Mouse (Mus musculus) adipocyte (in vitro differentiated cells): ENCODE data around the gene Cdk4.
"Not testable (repeated sequence)": the region's sequence is repeated elsewhere in the genome, so short reads cannot be mapped to it uniquely, and the experiment has no call there.

Experiments
- DNase-seq: peaks from one replicate; pipeline ENCODE4 v3.0.0-alpha.2; 2016; ENCODE audit warnings: low spot score

Cdk4 gene

GRCm38 (mm10) chr10:127058161-127058560 is 5.2 kb upstream of the Cdk4 start:
- DNase-seq, result no peak

- DNase-seq, result no peak
These were observed 4.6 kb upstream of the Cdk4 start for GRCm38 (mm10) chr10:127058708-127059107.

DNA sequence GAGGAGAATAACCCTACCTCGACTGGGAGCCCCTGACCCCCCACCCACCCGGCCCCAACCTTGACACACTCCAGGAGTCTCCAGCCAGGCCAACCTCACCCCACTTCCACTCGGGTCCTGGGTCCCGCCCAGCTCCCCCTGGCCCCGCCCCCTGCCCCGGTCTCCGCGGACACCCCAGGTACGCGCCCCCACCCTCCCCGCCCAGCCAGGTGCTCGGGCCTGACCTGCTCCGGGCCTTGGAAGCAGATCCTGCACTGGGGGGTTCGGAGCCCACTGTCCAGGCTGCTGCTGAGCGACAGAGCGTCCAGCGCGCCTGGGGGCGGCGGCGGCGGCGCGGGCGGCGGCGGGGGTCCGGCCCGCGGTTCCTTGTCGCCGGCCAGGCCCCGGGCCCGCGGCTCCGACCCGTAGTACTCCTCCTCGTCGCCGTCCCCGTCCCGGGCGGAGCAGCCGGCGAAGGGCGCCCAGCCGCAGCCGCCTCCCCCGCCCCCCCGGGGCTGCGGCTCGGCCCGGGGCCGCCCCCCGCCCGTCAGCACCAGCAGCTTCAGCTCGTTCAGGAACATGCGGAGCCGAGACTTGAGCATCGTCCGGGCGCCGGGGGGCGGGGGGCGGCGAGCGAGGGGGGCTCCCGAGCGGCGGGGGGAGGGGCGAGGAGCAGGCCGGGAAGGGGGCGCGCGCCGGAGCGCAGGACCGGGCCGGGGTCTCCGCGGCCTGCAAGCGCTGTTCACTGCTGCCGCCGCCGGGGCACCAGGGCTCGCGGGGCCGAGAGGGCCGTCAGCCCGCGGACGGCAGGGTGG is 4.0 kb upstream of the Cdk4 start:
- DNase-seq, result no peak

- DNase-seq, result no peak
These were observed 3.1 kb upstream of the Cdk4 start, which contains the start of gene March9 for GRCm38 (mm10) chr10:127059968-127060916. March9 (minus strand) TSS chr10:127060184.

GRCm38 (mm10) chr10:127061085-127061484 is 2.2 kb upstream of the Cdk4 start:
- DNase-seq, result no peak

DNA sequence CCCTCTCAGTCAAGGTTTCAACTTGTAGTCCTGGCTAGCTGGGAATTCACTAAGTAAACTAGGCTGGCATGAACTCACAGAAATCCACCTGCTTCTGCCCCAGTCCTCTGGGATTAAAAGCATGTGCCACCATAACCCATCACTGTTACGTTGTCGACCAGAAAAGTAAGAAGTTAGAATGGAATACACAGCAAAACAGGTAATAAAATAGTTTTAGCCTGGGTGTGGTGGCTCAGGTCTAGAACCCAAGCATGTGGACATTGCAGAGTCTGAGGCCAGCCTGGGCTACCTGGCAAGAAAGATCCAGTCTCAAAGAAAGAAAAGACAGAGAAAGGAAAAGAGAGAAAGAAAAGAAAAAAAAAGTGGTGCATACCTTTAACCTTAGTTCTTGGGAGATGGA is 1.8 kb upstream of the Cdk4 start:
- DNase-seq, result no peak

- DNase-seq, result not testable (repeated sequence)
These were observed 1.2 kb upstream of the Cdk4 start for GRCm38 (mm10) chr10:127062101-127062500.

GRCm38 (mm10) chr10:127062503-127062902 is 831 bp upstream of the Cdk4 start:
- DNase-seq, result no peak

DNA sequence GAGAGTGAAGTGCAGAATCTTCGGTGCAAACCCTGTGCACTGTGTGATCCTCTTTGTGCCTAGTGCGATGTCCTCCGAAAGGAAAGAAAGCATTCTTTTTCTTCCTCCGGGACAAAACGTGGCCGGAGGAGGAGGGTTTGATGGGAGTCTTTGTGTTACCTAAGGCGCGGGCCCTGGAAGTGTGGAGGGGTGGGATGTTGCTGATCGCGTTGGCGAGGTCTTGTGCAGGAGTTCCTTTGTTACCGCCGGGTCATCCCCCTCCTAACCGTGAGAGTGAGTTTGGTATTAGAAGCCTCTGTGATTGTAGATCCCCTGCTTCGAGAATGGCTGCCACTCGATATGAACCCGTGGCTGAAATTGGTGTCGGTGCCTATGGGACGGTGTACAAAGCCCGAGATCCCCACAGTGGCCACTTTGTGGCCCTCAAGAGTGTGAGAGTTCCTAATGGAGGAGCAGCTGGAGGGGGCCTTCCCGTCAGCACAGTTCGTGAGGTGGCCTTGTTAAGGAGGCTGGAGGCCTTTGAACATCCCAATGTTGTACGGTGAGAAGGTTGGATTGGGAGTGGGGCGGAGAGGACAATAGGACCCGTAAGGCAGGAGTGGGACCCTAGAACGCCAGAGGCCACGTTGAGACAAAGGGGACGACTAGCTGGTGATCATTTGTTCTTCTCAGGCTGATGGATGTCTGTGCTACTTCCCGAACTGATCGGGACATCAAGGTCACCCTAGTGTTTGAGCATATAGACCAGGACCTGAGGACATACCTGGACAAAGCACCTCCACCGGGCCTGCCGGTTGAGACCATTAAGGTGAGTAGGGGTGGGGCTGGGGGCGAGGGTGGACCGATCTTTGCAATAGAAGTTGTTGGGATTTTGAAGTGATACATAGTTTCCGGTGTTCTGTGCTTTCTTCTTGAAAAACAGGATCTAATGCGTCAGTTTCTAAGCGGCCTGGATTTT is 858 bp downstream of the Cdk4 start:
- no peak for DNase-seq

DNA sequence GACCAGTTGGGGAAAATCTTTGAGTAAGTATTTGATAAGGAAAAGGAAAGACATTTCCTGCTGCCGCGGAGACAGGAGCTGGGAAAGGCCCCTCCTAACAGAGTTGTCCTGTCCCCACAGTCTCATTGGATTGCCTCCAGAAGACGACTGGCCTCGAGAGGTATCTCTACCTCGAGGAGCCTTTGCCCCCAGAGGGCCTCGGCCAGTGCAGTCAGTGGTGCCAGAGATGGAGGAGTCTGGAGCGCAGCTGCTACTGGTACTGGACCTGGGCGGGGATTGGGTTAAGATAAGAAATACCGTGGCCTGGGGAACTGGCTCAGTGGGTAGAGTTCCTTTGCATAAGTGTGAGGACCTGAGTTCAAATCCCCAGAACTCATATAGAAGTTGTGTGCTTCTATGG is 2.6 kb downstream of the Cdk4 start:
- no peak for DNase-seq

GRCm38 (mm10) chr10:127066519-127067018 is 3.2 kb downstream of the Cdk4 start:
- no peak for DNase-seq

DNA sequence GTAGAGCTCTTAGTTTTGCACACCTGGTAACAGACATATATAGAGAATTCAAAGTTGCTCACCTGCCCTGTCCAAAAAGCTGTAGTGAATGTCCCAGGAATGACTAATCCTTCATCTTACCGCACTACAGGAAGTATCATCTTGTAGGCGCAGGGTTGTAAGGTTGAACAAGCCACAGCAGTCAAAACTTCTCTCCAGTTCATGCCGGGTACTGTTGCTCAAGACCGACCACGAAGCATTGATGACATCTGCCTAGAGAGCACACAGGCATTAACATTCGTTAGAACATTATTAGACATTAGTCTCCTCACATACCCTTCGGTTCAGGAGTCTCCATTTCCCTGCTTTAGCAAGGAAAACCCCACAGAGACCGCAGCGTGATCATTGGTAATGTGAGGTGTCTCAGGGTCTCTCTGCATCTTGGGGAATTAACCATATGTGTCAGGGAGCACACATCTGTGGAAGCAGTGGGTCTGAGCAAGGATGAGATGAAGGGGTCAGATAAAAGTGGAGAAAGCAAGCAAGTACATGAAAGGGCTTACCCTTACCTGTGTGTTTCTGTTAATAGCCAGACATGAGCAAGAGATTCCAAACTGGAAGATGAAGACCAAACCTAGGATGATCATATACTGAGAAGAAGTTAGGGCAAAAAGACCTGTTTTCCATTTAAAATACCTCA is 5.2 kb downstream of the Cdk4 start:
- DNase-seq, result no peak

GRCm38 (mm10) chr10:127069281-127070189 is 6.2 kb downstream of the Cdk4 start:
- peak; percentile 38 for DNase-seq

DNA sequence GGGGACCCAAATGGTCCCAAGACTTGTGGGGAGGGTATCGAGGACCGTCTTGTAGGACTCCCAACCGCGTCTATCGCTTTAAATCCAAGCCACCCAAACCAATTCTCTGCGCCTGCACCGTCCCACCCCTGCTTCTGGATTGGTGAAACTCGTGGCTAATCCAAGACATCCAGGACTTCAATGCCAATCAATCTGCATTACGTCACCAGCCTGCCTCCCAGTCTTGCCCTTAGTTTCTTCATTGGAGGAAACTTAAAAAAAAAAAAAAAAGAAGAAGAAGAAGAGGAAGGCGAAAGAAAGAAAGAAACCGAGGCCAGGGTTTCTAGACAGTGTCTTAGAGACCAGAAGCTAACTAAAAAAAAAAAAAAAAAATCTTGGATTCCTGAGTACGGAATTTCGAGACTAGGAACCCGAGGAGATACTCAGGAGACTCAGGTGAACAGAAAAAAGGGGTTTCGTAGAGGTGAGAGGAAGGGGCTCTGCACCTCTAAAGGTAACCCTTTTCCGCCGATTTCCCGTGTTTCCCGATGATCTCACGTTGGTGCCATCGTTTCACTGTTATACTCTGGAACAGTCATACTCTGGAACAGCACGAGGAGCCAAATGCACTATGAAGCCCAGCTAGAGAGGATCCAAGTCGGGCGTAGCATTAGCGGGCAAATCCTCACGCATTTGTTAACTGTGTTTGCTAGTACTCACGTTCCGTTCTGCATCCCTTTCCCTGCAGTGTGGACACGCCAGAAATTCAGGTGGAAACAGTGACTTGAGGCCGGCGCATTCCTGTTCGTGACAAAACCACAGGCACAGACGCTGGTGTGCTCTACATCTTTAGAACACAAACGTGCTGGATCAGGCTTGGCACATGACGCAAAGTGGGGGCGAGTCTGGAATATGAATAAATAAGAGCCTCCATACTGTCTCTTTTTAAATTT is 7.1 kb downstream of the Cdk4 start, which contains the start of gene Tspan31:
Gene Tspan31 (minus strand): TSS at position 75 of the 932 bp plus-strand sequence.
- DNase-seq, result peak; percentile 98

GRCm38 (mm10) chr10:127071203-127071602 is 7.9 kb downstream of the Cdk4 start:
- no peak for DNase-seq

DNA sequence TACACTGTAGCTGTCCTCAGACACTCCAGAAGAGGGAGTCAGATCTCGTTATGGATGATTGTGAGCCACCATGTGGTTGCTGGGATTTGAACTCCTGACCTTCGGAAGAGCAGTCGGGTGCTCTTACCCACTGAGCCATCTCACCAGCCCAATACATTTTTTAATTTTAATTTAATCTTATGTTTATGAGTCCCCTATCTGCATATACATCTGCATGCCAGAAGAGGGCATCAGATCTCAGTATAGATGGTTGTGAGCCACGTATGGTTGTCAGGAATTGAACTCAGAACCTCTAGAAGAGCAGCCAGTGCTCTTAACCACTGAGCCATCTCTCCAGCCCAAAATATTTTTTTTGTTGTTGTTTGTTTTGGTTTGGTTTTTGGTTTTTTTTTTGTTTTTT is 8.9 kb downstream of the Cdk4 start:
- not testable (repeated sequence) for DNase-seq

DNA sequence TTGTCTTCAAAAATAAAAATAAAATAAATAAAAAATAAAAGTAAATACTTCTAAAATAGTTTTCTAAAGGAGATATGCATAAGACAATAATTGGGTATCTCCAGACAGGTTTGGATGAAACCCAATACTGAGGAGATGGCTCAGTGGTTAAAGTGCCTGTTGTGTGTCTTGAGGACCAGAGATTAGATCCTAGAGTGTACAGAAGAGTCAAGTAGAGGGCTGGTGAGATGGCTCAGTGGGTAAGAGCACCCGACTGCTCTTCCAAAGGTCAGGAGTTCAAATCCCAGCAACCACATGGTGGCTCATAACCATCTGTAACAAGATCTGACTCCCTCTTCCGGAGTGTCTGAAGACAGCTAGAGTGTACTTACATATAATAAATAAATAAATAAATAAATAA is 9.6 kb downstream of the Cdk4 start:
- DNase-seq, result not testable (repeated sequence)

GRCm38 (mm10) chr10:127073981-127074380 is 10.6 kb downstream of the Cdk4 start:
- DNase-seq, result peak; percentile 65

DNA sequence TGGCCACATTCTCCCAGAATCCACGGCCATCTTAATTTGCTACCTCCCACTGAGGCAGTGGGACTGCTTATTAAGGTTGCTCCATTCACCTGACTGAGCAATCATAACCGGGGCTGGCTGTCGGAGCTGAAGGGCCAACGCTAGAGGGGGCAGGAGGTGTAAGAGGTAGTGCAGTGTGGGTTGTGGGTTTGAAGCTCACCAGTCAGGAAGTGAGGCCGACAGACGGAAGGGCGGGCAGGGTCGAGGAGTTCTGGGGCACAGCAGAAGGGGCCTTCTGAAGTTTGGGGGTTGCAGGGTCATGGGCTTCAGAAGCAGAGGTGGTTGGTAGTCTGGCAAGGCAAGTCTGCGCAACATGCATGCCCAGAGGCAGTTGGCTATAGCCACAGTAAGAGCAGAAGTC is 11.7 kb downstream of the Cdk4 start, which contains the start of gene Agap2:
Gene Agap2 (plus strand): TSS at position 205 of the 400 bp plus-strand sequence.
- DNase-seq, result no peak
